Mouse (Mus musculus): ENCODE data around the gene Aco2. TPM values are rescaled to one million over a fixed set of nuclear protein-coding genes. Genes with fewer than 3 reads are reported as not detected.

Gene Aco2
- total RNA-seq, 2 experiments from 2014 or later, result 392 to 412 TPM

- intact Hi-C loops (cut with DNase I), result no loop called here
Measured at GRCm38 (mm10) chr15:81842275-81842674, 29.8 kb upstream of the Aco2 start.

GRCm38 (mm10) chr15:81845033-81845625 lies 27.0 kb upstream of the Aco2 start:
- intact Hi-C loops (cut with DNase I), result no loop called here

More at GRCm38 (mm10) chr15:81842275-81842674, 29.8 kb upstream of the Aco2 start:
- no peak for DNase-seq (ENCODE audit: extremely low spot score in 1 of 2, low spot score in 2 of 2)

GRCm38 (mm10) chr15:81845724-81846123 lies 26.4 kb upstream of the Aco2 start:
- DNase-seq (ENCODE audit: extremely low spot score in 1 of 2, low spot score in 2 of 2), result peak in 1 of 2 experiments; percentile 59
- intact Hi-C loops (cut with DNase I), result no loop called here

More at GRCm38 (mm10) chr15:81845033-81845625, 27.0 kb upstream of the Aco2 start:
- DNase-seq (ENCODE audit: extremely low spot score in 1 of 2, low spot score in 2 of 2), result no peak

GRCm38 (mm10) chr15:81846755-81847154 lies 25.4 kb upstream of the Aco2 start:
- intact Hi-C loops (cut with DNase I), result no loop called here
- no peak for DNase-seq (ENCODE audit: extremely low spot score in 1 of 2, low spot score in 2 of 2)

GRCm38 (mm10) chr15:81847161-81847560 lies 24.9 kb upstream of the Aco2 start:
- no peak for DNase-seq (ENCODE audit: extremely low spot score in 1 of 2, low spot score in 2 of 2)
- intact Hi-C loops (cut with DNase I), result no loop called here

GRCm38 (mm10) chr15:81847861-81848260 lies 24.2 kb upstream of the Aco2 start:
- intact Hi-C loops (cut with DNase I), result no loop called here
- no peak for DNase-seq (ENCODE audit: extremely low spot score in 1 of 2, low spot score in 2 of 2)

GRCm38 (mm10) chr15:81848301-81848700 lies 23.8 kb upstream of the Aco2 start:
- DNase-seq (ENCODE audit: extremely low spot score in 1 of 2, low spot score in 2 of 2), result peak in 1 of 2 experiments; percentile 64
- intact Hi-C loops (cut with DNase I), result no loop called here

- intact Hi-C loops (cut with DNase I), result no loop called here
- no peak for DNase-seq (ENCODE audit: extremely low spot score in 1 of 2, low spot score in 2 of 2)
Measured at GRCm38 (mm10) chr15:81849104-81849503, 23.0 kb upstream of the Aco2 start.

GRCm38 (mm10) chr15:81850718-81851117 lies 21.4 kb upstream of the Aco2 start:
- DNase-seq (ENCODE audit: extremely low spot score in 1 of 2, low spot score in 2 of 2), result peak in 1 of 2 experiments; percentile 29
- intact Hi-C loops (cut with DNase I), result no loop called here

GRCm38 (mm10) chr15:81851375-81851774 lies 20.7 kb upstream of the Aco2 start:
- peak in 1 of 2 experiments; percentile 31 for DNase-seq (ENCODE audit: extremely low spot score in 1 of 2, low spot score in 2 of 2)
- intact Hi-C loops (cut with DNase I), result no loop called here

- intact Hi-C loops (cut with DNase I), result no loop called here
- DNase-seq (ENCODE audit: extremely low spot score in 1 of 2, low spot score in 2 of 2), result no peak
Measured at GRCm38 (mm10) chr15:81852411-81853000, 19.6 kb upstream of the Aco2 start.

GRCm38 (mm10) chr15:81853081-81853480 lies 19.0 kb upstream of the Aco2 start:
- no peak for DNase-seq (ENCODE audit: extremely low spot score in 1 of 2, low spot score in 2 of 2)
- intact Hi-C loops (cut with DNase I), result no loop called here

- peak; percentile 84 to 90 for DNase-seq (ENCODE audit: extremely low spot score in 1 of 2, low spot score in 2 of 2)
- intact Hi-C loops (cut with DNase I), result no loop called here
Measured at GRCm38 (mm10) chr15:81856030-81856790, 15.9 kb upstream of the Aco2 start.

GRCm38 (mm10) chr15:81856938-81857723 lies 15.0 kb upstream of the Aco2 start:
- no peak for DNase-seq (ENCODE audit: extremely low spot score in 1 of 2, low spot score in 2 of 2)
- intact Hi-C loops (cut with DNase I), result no loop called here

GRCm38 (mm10) chr15:81857724-81858116 lies 14.4 kb upstream of the Aco2 start:
- intact Hi-C loops (cut with DNase I), result no loop called here

GRCm38 (mm10) chr15:81858138-81858516 lies 14.0 kb upstream of the Aco2 start:
- DNase-seq (ENCODE audit: extremely low spot score in 1 of 2, low spot score in 2 of 2), result peak; percentile 91 to 93
- intact Hi-C loops (cut with DNase I), result no loop called here

More at GRCm38 (mm10) chr15:81857724-81858116, 14.4 kb upstream of the Aco2 start:
- DNase-seq (ENCODE audit: extremely low spot score in 1 of 2, low spot score in 2 of 2), result peak in 1 of 2 experiments; percentile 70

- intact Hi-C loops (cut with DNase I), result no loop called here
- peak; percentile 73 to 77 for DNase-seq (ENCODE audit: extremely low spot score in 1 of 2, low spot score in 2 of 2)
Measured at GRCm38 (mm10) chr15:81858517-81859329, 13.4 kb upstream of the Aco2 start, which contains the start of gene Tob2. Tob2 (minus strand) TSS chr15:81858796.
